Mouse (Mus musculus): ENCODE data around the gene Ears2.
"Not testable (repeated sequence)": the region's sequence is repeated elsewhere in the genome, so short reads cannot be mapped to it uniquely, and the experiment has no call there.

Gene Ears2

GRCm38 (mm10) chr7:122066945-122067516, at the start of gene Ears2, which contains the start of gene Ubfd1:
Gene Ears2, minus strand, starts transcription at chr7:122067263.
Gene Ubfd1, plus strand, starts transcription at chr7:122067175.
- peak; percentile 96 for DNase-seq (ENCODE audit: low spot score in 2 of 2)

- DNase-seq (ENCODE audit: low spot score in 2 of 2), result no peak
Observed at GRCm38 (mm10) chr7:122108206-122108605, 41.1 kb upstream of the Ears2 start.

- DNase-seq (ENCODE audit: low spot score in 2 of 2), result peak; percentile 81 to 82
Observed at GRCm38 (mm10) chr7:122101747-122102244, 34.7 kb upstream of the Ears2 start, which contains the start of gene Ndufab1. Gene Ndufab1, minus strand, starts transcription at chr7:122101886.

GRCm38 (mm10) chr7:122101014-122101746, 34.1 kb upstream of the Ears2 start:
- DNase-seq (ENCODE audit: low spot score in 2 of 2), result not testable (repeated sequence)

- DNase-seq (ENCODE audit: low spot score in 2 of 2), result no peak
Observed at GRCm38 (mm10) chr7:122099222-122099621, 32.2 kb upstream of the Ears2 start.

GRCm38 (mm10) chr7:122098009-122098408, 30.9 kb upstream of the Ears2 start:
- DNase-seq (ENCODE audit: low spot score in 2 of 2), result no peak

GRCm38 (mm10) chr7:122094564-122095330, 27.7 kb upstream of the Ears2 start:
- no peak for DNase-seq (ENCODE audit: low spot score in 2 of 2)

- DNase-seq (ENCODE audit: low spot score in 2 of 2), result no peak
Observed at GRCm38 (mm10) chr7:122087195-122087982, 20.3 kb upstream of the Ears2 start.

GRCm38 (mm10) chr7:122081071-122081470, 14.0 kb upstream of the Ears2 start:
- DNase-seq (ENCODE audit: low spot score in 2 of 2), result no peak

GRCm38 (mm10) chr7:122079798-122080554, 12.9 kb upstream of the Ears2 start:
- DNase-seq (ENCODE audit: low spot score in 2 of 2), result no peak

- no peak for DNase-seq (ENCODE audit: low spot score in 2 of 2)
Observed at GRCm38 (mm10) chr7:122074374-122074773, 7.3 kb upstream of the Ears2 start.

- no peak for DNase-seq (ENCODE audit: low spot score in 2 of 2)
Observed at GRCm38 (mm10) chr7:122067517-122068381, 686 bp upstream of the Ears2 start.

GRCm38 (mm10) chr7:122066102-122066944, 740 bp downstream of the Ears2 start:
- no peak for DNase-seq (ENCODE audit: low spot score in 2 of 2)

GRCm38 (mm10) chr7:122065656-122066055, 1.4 kb downstream of the Ears2 start:
- no peak for DNase-seq (ENCODE audit: low spot score in 2 of 2)

- no peak for DNase-seq (ENCODE audit: low spot score in 2 of 2)
Observed at GRCm38 (mm10) chr7:122056633-122057032, 10.4 kb downstream of the Ears2 start.

- DNase-seq (ENCODE audit: low spot score in 2 of 2), result no peak
Observed at GRCm38 (mm10) chr7:122050834-122051233, 16.2 kb downstream of the Ears2 start.

- no peak for DNase-seq (ENCODE audit: low spot score in 2 of 2)
Observed at GRCm38 (mm10) chr7:122048191-122048590, 18.9 kb downstream of the Ears2 start.

GRCm38 (mm10) chr7:122046813-122047212, 20.2 kb downstream of the Ears2 start:
- no peak for DNase-seq (ENCODE audit: low spot score in 2 of 2)

GRCm38 (mm10) chr7:122045711-122046110, 21.4 kb downstream of the Ears2 start:
- no peak for DNase-seq (ENCODE audit: low spot score in 2 of 2)

Measured in right cerebral cortex, postnatal 36 days (tissue).